Mouse (Mus musculus) heart, postnatal 14 days (tissue): Measurements from ENCODE around the gene Tmem189. TPM values are rescaled to one million over a fixed set of nuclear protein-coding genes. Genes with fewer than 3 reads are reported as not detected.
"Not testable (repeated sequence)": the region's sequence is repeated elsewhere in the genome, so short reads cannot be mapped to it uniquely, and the experiment has no call there.

Experiments
- DNase-seq, 2 experiments: peaks; one replicate each; pipeline ENCODE4 v3.0.0; 2021 to 2022
- intact Hi-C: fragments of 180-260 bp; cut with DNase I; formaldehyde crosslinking; loops from one replicate; pipeline ENCODE4 v1.15.1; 2025
- total RNA-seq, 2 experiments: library from RNA; stranded (reverse); gene quantifications; 2 replicates each; pipeline ENCODE4 v1.2.3; 2021

Gene Tmem189
- total RNA-seq, 2 experiments from 2014 or later = 35.0 to 35.2 TPM

DNA sequence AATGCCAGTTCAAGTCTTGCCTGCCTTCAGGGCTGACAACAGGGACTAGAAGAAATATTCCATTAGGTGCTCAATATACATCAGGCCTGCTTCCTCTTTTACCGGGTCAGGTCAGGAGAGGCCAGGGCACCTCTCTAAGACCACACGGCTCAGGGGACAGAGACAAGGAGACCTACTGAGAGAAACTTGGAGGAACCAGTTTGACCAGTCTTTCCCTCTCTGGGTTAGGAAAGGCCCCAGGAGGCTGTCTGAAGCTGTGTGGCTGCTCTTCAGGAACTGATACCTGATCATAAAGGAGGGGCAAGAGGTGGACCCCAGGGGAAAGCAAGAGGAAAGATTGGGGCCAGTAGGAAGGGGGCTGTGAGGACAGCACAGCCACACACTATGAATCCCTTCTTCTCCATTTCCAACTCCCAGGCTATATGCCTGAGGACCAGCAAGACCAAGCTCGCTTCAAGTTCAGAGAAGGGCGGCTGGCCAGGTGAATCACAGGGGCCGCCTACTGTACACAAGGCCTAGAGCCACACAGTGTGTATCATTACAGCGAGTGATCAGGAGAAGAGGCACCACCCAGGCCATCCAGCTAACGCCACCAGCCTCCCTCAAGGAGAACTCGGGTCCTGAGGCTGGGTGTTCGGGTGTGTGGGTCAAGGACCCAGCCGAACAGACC lies 30.3 kb downstream of the Tmem189 start:
- no peak for DNase-seq
- intact Hi-C loops = no loop called here

DNA sequence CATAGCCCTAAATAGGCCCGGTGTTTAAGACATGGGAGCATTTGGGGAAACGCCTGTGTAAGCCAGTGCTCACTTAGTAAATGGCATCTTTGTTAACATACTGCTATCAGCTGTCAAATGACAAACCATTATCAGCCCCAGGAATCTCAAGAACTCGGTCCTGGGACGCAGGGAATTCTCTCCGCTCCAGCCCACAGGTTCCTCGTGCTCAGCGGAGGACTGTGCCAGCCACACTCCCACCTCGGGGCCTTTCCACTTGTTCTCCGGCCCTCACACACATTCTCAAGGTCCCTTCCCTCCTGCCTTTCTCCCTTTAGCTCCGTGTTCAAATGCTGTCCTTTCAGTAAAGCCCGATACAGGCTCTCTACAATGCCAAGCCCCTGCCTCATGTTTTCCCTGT lies 30.9 kb downstream of the Tmem189 start:
- no peak for DNase-seq
- intact Hi-C loops = no loop called here

DNA sequence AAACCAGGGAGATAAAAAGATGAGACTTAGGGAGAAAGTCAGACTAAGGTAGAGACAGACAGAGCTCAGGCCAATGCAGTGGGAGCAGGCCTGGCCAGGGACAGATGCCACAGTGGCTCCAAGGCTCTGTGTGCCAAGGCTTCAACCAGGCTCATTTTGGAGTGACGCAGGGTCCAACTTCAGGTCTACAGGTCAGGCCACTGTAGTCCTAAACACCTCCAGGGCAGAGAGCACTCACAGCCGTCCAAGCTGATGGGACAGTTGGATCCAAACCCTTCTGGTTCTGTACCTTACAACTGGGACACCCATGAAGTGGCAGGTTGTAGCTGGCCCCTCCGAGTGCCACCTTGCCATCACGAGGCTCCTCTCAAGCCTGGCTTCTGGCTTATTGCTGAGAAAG lies 31.6 kb downstream of the Tmem189 start:
- intact Hi-C loops = no loop called here
- DNase-seq = no peak

DNA sequence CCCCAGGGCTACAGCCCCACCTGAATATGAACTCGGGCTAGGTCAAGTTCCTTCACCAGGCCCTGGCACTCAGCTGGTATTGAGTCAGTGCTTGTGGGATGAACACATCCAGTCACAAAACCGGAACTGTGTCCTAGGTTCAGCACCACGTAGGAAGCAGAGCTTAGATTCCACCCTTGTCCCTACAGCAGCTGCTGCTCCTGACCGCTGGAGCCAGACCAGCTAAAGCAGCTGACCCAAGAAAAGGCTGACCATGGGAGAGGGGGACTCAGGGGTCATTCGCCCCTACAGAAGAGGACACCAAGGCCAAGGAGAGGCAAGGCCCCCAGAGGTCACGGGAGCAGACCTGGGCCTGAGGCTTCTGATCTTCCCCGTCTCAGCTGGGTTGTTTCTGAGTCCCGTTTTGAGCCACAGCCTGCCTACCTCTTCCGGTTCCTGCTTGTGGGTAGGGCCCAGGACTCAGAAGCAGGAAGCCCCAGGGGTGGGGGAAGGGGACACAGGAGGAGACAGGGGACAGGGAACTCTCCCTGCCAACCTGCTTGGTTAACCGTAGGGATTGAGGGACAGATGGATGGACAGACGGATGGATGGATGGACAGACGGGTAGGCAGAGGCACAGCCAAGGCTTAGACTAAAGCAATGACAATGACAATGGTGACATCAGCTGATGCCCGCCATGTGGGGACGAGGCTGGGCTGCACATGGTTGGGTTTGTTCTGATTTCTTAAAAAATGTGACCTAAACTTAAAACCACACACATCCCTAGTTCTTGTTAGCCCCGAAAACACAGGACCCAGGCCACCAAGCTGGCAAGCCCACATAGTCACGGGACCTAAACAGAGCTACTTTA lies 32.8 kb downstream of the Tmem189 start:
- peak in 1 of 2 experiments; percentile 47 for DNase-seq
- intact Hi-C loops = no loop called here

DNA sequence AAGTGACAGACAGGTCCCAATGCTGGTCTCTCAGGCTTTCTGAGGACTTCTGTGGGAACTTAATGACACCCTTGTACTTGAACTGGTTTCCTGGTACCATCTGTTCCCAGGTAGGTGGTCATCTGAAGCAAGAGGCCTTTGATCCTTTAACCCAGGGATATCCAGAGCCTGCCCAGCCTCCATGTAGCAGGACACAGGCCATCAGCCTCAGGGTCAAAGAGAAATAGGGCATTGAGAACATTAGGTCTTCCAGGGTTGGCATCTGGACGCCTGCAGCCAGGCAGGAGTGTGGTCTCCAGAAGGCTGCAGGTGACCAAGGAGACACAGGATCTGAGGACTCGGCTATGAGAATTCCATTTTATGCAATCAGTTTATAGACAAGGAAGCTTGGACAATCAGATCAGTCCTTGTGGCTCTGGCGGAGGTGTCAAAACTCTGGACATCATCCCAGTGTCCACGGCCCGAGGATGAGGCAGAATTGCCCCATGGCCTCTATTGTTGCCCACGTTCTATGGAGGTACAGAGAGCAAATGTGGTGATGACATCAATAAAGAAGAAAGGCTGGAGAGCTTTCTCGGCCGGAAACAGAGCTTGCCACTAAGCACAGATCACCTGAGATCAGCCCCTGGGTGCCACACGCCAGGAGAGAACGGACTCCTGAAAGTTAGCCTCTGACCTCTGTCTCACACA lies 34.6 kb downstream of the Tmem189 start:
- intact Hi-C loops = no loop called here
- DNase-seq = no peak

DNA sequence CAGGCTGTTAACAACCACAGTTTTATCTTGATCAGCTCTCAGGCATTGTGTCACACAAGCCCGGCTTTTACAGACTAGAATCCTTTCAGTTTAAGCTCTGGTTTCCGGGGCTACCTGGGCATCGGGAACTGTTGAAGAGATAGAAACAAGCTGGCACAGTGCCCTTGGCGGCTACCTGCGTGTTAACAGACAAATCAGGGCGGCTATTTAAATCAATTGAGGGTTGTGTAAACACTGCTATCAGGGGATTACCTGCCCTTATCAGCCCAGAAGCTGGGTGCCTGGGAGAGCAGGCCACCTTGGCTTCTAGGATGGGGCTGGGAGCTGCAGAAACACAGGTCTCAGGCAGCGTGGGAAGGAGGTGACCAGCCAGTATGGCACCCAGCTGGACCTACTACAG lies 36.9 kb downstream of the Tmem189 start:
- intact Hi-C loops = no loop called here
- no peak for DNase-seq

DNA sequence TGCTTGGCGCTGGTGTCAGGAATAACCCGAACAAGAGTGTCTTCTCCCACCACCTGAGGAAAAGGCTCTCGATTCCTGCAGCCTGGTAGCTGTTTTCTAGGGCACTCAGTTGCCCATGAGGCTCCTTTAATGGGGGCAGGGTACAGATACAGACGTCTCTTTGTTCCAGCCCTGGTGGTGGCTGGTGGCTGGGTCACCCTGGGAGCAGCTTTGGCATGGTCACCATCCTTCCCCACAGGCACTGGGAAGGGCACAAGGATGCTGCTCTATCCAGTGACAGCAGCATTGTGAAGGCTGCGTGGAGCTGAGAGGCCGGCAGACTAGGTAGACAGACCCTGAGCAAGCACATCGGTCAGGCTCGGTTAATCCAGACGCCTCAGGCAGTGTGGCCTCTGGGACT lies 38.0 kb downstream of the Tmem189 start:
- intact Hi-C loops = no loop called here
- DNase-seq = no peak

DNA sequence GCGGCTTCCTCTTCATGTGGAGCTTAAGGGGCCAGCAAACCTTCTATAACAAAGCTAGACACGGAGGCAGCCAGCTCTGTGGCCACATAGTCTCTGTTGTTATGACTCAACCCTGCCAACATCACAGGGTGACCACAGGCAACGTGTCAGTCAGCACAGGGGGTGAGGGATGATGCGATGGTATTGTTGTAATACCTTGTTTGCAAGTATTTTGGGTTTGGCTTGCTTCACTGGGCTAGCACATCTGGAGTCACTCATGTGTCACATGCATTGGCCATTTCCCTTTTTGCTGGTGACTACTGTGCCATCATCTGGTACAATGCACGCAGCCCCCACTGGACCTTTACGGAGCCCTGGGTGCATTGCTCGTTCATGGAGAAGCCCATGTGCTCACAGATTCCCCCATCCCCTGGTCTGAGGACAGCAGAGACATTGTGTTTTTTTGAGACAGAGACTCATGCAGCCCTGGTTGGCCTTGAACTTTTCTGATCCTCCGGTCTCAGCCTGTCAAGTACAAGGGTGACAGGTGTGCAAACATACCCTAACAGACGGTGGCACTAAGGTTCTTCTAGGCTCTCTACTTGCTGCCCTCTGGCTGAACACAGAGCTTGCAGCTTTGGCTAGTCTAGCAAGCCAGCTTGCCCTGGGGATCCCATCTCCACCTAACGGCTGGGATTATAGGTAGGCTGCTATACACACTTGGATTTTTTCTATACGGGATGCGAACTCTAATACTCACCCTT lies 40.2 kb downstream of the Tmem189 start:
- no peak for DNase-seq
- intact Hi-C loops = no loop called here

DNA sequence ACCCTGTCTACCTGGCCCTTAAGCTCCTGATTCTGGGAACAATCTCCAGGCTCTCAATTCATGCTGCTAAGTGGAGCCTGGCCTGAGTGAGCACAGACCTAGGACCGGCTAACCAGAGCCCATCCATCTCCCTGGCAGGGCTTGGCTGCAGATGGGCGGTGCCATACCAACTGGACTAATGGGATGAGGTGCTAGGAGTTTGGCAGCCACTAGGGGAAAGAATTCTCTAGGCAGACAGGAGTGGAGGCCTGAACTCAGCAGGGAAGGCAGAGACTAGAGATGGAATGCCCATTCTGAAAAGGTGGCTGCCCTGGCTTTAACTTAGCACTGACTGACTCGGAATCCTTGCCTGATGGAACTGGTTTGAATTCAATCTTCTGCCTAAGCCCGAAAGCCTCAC lies 43.2 kb downstream of the Tmem189 start:
- DNase-seq = no peak
- intact Hi-C loops = no loop called here

DNA sequence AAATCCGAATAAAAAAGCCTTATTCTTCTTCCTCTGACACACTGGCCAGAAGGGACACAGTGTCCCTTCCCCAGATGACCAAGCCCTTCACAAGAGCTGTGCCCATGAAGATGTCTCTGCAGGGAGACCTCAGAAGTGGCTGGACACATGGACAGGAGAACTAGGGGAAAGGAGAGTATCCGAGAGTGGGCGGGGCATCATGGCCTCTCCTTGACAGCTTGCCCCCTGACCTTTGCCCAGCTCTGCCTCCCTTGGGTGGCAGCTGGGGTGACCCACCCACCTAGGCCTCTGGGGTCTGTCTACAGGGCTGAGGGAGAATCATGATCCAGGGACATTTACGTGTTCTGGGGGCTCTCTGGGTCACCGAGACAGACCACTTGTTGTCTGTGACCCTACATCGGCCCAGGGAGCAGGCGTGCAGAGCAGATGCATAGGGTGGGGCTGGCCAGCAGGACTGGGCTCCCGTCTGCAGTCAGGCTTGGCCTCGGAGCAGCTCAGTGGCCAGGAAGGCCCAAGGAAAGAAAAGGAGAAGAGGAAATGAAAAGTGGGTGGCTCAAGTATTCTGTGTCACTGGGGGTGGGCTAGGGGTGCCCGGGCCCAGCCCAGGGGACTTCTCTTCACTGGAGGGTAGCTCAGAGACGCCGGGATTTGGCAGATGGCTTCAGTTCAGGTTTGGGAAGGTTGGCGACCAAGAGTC lies 46.1 kb downstream of the Tmem189 start:
- intact Hi-C loops, DNase-seq: not testable (repeated sequence)

DNA sequence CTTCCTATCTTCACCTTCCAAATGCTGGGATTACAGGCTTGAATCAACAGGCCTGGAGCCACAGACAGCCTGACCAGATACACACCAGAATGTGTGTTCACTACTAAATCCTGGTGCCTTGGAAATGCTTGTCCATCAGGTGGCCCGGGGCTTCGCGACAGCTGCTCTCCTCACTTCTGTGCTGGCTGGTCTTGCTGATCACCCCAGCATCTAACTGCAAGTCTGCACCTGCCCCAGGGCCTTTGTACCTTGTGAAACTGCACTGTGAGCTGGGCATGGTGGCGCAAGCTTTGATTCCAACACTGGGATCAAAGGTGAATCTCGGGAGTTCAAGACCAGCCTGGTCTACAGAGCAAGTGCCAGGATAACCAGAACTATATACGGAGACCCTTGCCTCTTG lies 47.5 kb downstream of the Tmem189 start:
- intact Hi-C loops = no loop called here
- DNase-seq = no peak

DNA sequence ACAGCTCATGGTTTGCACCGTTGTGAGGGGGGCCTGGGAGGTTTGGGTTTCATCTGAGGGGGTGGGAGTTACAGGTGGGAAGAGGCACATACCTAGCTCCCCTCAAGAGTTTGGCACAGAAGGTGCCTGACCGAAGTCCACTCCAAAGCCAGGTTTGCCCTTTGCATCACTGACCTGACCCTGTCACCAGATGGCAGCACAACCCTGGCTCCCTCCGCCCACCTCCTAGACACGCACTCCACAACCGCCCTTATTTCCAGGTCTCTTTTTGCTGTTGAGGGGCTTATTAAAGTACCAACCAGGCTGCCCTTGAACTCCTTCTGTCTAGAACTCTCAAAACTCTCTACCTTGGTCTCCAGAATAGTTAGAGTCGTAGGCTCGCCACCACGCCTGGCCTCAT lies 48.3 kb downstream of the Tmem189 start:
- peak; percentile 60 to 73 for DNase-seq
- intact Hi-C loops = loop anchor here (1.0 to 2.0 kb wide), 3 partner anchors 34 to 253 kb away; no protein-coding TSS in a partner anchor

DNA sequence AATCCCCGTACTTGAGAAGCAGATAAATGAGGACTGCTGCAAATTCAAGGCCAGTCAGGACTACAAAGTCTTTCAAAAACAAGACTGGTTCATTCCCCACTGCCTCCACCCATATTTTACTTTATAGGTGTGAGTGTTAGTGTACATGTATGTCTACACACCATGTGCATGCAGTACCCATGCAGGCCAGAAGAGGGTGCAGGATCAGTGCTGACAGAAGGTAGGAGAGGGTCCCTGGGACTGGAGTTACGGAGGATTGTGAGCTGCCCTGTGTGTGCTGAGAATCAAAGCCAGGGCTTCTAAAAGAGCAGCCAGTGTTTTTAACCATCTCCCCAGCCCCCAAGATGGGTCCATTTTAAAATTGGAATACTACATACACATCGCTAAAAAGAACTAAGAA lies 49.3 kb downstream of the Tmem189 start:
- intact Hi-C loops = loop anchor here (2.0 kb wide), 1 partner anchor 255 kb away; no protein-coding TSS in a partner anchor
- peak in 1 of 2 experiments; percentile 59 for DNase-seq

DNA sequence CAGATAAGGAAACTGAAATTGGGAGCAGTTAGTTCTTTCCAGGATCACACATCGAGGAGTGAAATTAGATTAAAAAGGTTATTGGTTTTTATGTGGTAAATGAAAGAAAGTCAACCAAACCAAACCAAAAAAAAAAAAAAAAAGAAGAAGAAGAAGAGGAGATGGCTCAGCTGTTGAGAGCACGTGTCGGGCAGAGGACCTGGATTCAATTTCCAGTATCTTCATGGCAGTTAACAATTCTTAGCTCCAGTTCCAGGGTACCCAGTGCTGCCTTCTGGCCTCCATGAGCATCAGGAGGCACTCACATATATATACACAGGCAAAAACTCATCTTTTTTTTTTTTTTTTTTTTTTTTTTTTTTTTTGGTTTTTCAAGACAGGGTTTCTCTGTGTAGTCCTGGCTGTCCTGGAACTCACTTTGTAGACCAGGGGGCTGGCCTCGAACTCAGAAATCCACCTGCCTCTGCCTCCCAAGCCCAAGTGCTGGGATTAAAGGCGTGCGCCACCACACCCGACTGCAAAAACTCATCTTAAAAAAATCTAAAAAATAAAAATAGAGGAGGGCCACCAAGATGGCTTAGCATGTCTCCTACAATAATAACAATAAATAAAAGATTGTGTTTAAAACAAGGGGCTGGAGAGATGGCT lies 54.6 kb downstream of the Tmem189 start:
- intact Hi-C loops = no loop called here

DNA sequence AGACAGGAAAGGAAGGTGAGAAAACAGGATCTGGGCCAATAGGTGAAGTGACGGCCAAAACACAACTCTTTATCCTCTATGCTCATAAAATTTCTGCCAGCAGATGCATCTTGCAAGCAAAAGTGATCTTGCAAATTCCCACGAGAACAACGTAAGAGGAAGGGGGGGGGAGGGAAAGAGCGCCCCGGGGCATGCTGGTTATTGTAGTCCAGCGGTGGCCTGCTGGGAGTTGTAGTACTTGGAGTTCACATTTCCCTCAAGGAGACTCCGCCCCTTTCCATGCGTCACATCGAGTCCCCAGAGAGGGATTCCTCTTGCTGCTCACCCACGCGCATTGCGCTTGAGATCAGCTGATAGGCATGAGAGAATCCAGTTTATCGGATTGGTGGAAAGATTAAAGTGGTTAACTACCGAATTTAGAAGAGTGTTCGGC lies 55.3 kb downstream of the Tmem189 start:
- DNase-seq = peak; percentile 90 to 95
- intact Hi-C loops = no loop called here

More for the DNA sequence above, 54.6 kb downstream of the Tmem189 start:
- DNase-seq = no peak

DNA sequence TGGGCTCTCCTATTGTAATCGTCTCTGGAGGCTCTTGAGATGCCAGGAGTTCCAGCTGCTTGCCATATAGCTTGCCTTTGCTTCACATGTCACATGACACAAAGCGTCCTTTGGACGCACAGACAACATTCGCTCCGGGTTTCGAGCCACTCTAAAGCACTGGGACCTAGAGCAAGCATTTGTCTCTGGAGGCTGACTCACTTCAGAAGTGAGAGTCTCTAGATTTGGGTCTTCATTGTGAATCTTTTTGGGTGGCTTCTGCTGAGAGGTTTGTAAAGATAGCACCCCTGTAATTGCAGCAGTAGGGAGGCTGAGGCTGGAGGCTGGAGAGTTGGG lies 56.1 kb downstream of the Tmem189 start:
- DNase-seq = no peak
- intact Hi-C loops = no loop called here

DNA sequence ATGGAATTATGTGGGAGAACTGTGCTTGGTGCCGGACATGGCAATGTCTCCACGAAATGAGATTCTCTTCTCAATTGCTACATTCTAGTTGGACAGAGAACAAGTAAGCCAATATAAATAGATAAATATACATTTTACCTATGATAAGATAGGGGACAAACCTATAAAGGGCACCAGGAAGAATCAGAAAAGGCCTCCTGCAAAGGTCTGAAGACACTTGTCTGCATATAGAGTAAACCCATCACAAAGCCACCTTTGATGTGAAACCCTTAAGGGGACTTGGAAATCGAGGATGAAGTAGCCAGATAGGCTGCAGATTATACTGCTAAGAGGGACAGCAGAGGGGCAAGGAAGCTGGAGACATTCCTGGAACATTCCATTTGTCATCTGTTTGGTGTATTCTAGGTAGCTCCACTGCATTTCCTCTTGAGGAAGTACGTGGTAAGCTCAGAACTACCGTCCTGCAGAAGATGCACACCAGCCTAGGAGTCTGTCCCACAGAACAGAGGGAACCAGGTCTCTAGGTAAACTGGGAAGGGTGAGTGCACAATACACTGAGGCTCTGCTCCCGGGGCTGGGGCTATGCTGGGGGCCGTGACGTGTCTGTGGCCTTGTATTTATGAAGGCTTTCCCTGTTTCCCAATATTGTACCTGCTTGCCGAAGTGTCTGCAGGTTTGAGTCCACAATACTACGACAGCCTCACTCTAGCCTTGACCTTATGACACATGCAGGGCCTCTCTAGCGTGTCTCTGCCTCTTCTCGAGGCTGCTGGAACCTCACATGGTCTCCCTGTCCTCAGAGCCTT lies 56.7 kb downstream of the Tmem189 start:
- DNase-seq = no peak
- intact Hi-C loops = no loop called here

DNA sequence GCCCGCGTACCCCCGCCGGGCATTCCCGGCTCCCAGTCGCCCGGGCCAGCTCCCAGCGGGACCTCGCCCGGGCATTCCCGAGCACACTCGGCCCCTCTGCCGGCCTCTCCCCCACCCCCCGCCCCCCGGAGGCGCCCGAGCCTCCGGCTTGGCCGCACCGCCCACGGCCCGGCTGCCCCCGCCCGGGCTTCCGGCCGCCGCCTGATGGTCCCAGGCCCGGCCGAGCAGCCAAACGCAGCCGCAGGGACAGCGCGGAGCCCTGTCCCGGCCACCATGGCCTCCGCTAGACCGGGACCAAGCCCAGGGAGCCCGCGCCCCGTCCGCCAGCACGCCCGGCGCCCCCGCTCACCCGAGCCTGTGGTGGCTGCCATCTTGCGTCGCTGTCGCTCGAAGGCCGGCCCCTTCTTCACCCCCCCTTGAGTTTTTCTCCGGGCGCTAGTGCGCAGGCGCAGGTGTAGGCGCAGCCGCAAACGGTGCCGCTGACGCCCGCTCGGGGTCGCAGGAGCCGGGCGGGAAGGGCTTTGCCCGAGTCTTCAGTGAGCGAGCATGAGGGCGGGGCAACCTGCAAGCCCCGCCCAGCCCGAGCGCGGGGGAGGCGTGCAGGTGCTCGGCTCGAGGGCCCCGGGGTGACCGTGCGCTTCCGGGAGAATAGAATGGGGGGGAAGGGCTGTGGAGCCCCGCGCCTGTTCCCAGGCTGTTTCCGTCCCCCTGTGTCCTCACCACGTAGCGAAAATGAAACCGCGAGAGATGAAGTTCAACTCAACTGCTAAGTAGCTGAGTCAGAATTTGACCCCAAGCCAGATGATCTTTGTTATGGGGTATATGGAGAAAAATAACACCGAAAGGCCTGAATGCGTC lies 57.8 kb downstream of the Tmem189 start, which contains the start of gene Ube2v1:
Gene Ube2v1 (minus strand): TSS at position 505 of the 858 bp plus-strand sequence.
- DNase-seq = peak; percentile 98 to 99
- intact Hi-C loops = no loop called here
